Mouse (Mus musculus) heart, embryonic 11.5 days (tissue): ENCODE measurements around the gene Gnao1. TPM values are rescaled to one million over a fixed set of nuclear protein-coding genes. Genes with fewer than 3 reads are reported as not detected.
A peak's percentile ranks its signal among the peaks of the same experiment; 100 is the strongest.

Experiments used
- ATAC-seq: fragments of 200-750 bp; cut with Nextera tagmentation; replicated peaks from 2 replicates; pipeline ENCODE4 v1.8.0; 2017; ENCODE audit warnings: moderate library complexity; ENCODE audit not compliant: insufficient number of reproducible peaks, low FRiP score, low TSS enrichment
- H3K27ac ChIP-seq: fragments of 300-500 bp; sonication (generic); 2 replicates; pipeline ENCODE4 v1.5.1; 2014; ENCODE audit warnings: mild to moderate bottlenecking, low read depth, low read length
- H3K27me3 ChIP-seq: fragments of 300-500 bp; sonication (generic); 2 replicates; pipeline ENCODE4 v1.6.1; 2014; ENCODE audit warnings: mild to moderate bottlenecking, low read length, mixed read lengths; ENCODE audit not compliant: control insufficient read depth, insufficient read depth
- H3K36me3 ChIP-seq: fragments of 300-500 bp; sonication (generic); 2 replicates; pipeline ENCODE4 v1.6.1; 2014; ENCODE audit warnings: mild to moderate bottlenecking, low read length, moderate library complexity, mixed read lengths; ENCODE audit not compliant: control insufficient read depth, insufficient read depth
- H3K4me1 ChIP-seq: fragments of 300-500 bp; sonication (generic); 2 replicates; pipeline ENCODE4 v1.6.1; 2014; ENCODE audit warnings: low read length; ENCODE audit not compliant: control insufficient read depth, insufficient read depth
- H3K4me2 ChIP-seq: fragments of 300-500 bp; sonication (generic); 2 replicates; pipeline ENCODE4 v1.6.1; 2014; ENCODE audit warnings: mild to moderate bottlenecking, moderate library complexity
- H3K4me3 ChIP-seq: fragments of 300-500 bp; sonication (generic); 2 replicates; pipeline ENCODE4 v1.5.1; 2014; ENCODE audit warnings: low read depth, low read length
- H3K9ac ChIP-seq: fragments of 300-500 bp; sonication (generic); 2 replicates; pipeline ENCODE4 v1.6.1; 2014; ENCODE audit warnings: mild to moderate bottlenecking, low read depth, low read length, moderate library complexity
- H3K9me3 ChIP-seq: fragments of 300-500 bp; sonication (generic); replicated peaks from 2 replicates; pipeline ENCODE4 v1.6.1; 2016; ENCODE audit warnings: low read length; ENCODE audit not compliant: control insufficient read depth
- WGBS: fragments of 180-500 bp; shearing (Covaris S2); extraction: QIAGEN DNeasy Blood & Tissue Kit; methylation state at CpG from one replicate; pipeline ENCODE4 v1.1.7; 2014; ENCODE audit not compliant: insufficient replicate concordance; 5-methylcytosine and 5-hydroxymethylcytosine counted together
- polyA plus RNA-seq: library from polyadenylated mRNA; unstranded; fragments of >200 nt; fragmentation: Nextera tagmentation; extraction: Ambion mirVana; gene quantifications from 2 replicates; pipeline ENCODE4 v1.2.1, GENCODE M21; 2014

The Gnao1 gene
- polyA plus RNA-seq, 1 experiment from 2014 or later: 13.9 TPM

- no peak for ATAC-seq
- Histone ChIP-seq H3K4me1 (peaks cover 4% of the 10 kb centered on the region; the same call in 1 of the 2 replicates), H3K4me3 (no peak overlapping the region), H3K9ac (no peak overlapping the region), H3K9me3 (no peaks in the 10 kb centered on the region), H3K36me3 (no peaks in the 10 kb centered on the region), H3K4me2 (no peak overlapping the region), H3K27me3 (no peaks in the 10 kb centered on the region), H3K27ac (no peak overlapping the region)
- 24% methylated on average over 5 of the region's 5 CpGs for WGBS
Measured at GRCm38 (mm10) chr8:93854676-93855075, 44.9 kb downstream of the Gnao1 start.

- no peak overlapping the region for H3K4me2 ChIP-seq
- no peaks in the 10 kb centered on the region for H3K27me3 ChIP-seq
- H3K4me1 ChIP-seq: peaks cover 4% of the 10 kb centered on the region; the same call in 1 of the 2 replicates
- H3K27ac ChIP-seq: no peak overlapping the region
- H3K36me3 ChIP-seq: no peaks in the 10 kb centered on the region
- H3K4me3 ChIP-seq: no peak overlapping the region
- H3K9ac ChIP-seq: no peak overlapping the region
- ATAC-seq: no peak
- WGBS: 52% methylated on average over 4 of the region's 4 CpGs
- H3K9me3 ChIP-seq: no peaks in the 10 kb centered on the region
Measured at GRCm38 (mm10) chr8:93855272-93855671, 45.5 kb downstream of the Gnao1 start.

- Histone ChIP-seq H3K9ac (no peak overlapping the region), H3K36me3 (no peaks in the 10 kb centered on the region), H3K27me3 (no peaks in the 10 kb centered on the region), H3K4me1 (peaks cover 1% of the 10 kb centered on the region; the same call in 1 of the 2 replicates), H3K27ac (no peak overlapping the region), H3K4me3 (no peak overlapping the region), H3K4me2 (no peak overlapping the region), H3K9me3 (no peaks in the 10 kb centered on the region)
- ATAC-seq: 0 out of 2 replicates have a peak, but pooled peaks have one; percentile 46
- WGBS: 46% methylated on average over 4 of the region's 4 CpGs
Measured at GRCm38 (mm10) chr8:93857144-93857543, 47.4 kb downstream of the Gnao1 start.

GRCm38 (mm10) chr8:93858286-93858685 is 48.5 kb downstream of the Gnao1 start:
- ATAC-seq: no peak
- 93% methylated on average over 1 of the region's 1 CpGs for WGBS
- no peaks in the 10 kb centered on the region for H3K4me1 ChIP-seq

GRCm38 (mm10) chr8:93860020-93860419 is 50.3 kb downstream of the Gnao1 start:
- Histone ChIP-seq H3K4me3 (no peak overlapping the region), H3K9ac (no peak overlapping the region), H3K36me3 (no peaks in the 10 kb centered on the region), H3K4me1 (no peaks in the 10 kb centered on the region), H3K4me2 (no peak overlapping the region), H3K27ac (no peak overlapping the region), H3K9me3 (no peaks in the 10 kb centered on the region), H3K27me3 (no peaks in the 10 kb centered on the region)
- WGBS: 57% methylated on average over 4 of the region's 4 CpGs
- no peak for ATAC-seq

More at GRCm38 (mm10) chr8:93858286-93858685, 48.5 kb downstream of the Gnao1 start:
- no peaks in the 10 kb centered on the region for H3K36me3 ChIP-seq
- H3K9me3 ChIP-seq: no peaks in the 10 kb centered on the region
- no peak overlapping the region for H3K4me3 ChIP-seq
- no peaks in the 10 kb centered on the region for H3K27me3 ChIP-seq
- no peak overlapping the region for H3K27ac ChIP-seq
- H3K9ac ChIP-seq: no peak overlapping the region
- no peak overlapping the region for H3K4me2 ChIP-seq

- Histone ChIP-seq H3K27me3 (no peaks in the 10 kb centered on the region), H3K9me3 (no peaks in the 10 kb centered on the region), H3K4me1 (no peaks in the 10 kb centered on the region), H3K36me3 (no peaks in the 10 kb centered on the region), H3K27ac (no peak overlapping the region), H3K4me3 (no peak overlapping the region), H3K9ac (no peak overlapping the region), H3K4me2 (no peak overlapping the region)
- 57% methylated on average over 7 of the region's 7 CpGs for WGBS
- ATAC-seq: no peak
Measured at GRCm38 (mm10) chr8:93864064-93864463, 54.3 kb downstream of the Gnao1 start.

GRCm38 (mm10) chr8:93866271-93866670 is 56.5 kb downstream of the Gnao1 start:
- Histone ChIP-seq H3K4me3 (no peak overlapping the region), H3K27ac (no peak overlapping the region), H3K4me1 (no peaks in the 10 kb centered on the region; the same call in 1 of the 2 replicates), H3K9ac (no peak overlapping the region), H3K36me3 (no peaks in the 10 kb centered on the region), H3K9me3 (no peaks in the 10 kb centered on the region), H3K4me2 (no peak overlapping the region), H3K27me3 (no peaks in the 10 kb centered on the region)
- ATAC-seq: no peak
- WGBS: 84% methylated on average over 7 of the region's 7 CpGs

GRCm38 (mm10) chr8:93868486-93869221 is 58.9 kb downstream of the Gnao1 start:
- 58% methylated on average over 5 of the region's 5 CpGs for WGBS

GRCm38 (mm10) chr8:93871275-93871674 is 61.5 kb downstream of the Gnao1 start:
- no peak overlapping the region for H3K9ac ChIP-seq
- H3K36me3 ChIP-seq: no peaks in the 10 kb centered on the region
- WGBS: 51% methylated on average over 5 of the region's 5 CpGs
- no peak for ATAC-seq
- no peak overlapping the region for H3K4me3 ChIP-seq
- H3K27ac ChIP-seq: no peak overlapping the region
- no peaks in the 10 kb centered on the region for H3K9me3 ChIP-seq
- no peaks in the 10 kb centered on the region; the same call in 1 of the 2 replicates for H3K4me1 ChIP-seq
- H3K4me2 ChIP-seq: no peak overlapping the region
- no peaks in the 10 kb centered on the region for H3K27me3 ChIP-seq

More at GRCm38 (mm10) chr8:93868486-93869221, 58.9 kb downstream of the Gnao1 start:
- no peaks in the 10 kb centered on the region for H3K27me3 ChIP-seq
- H3K9ac ChIP-seq: no peak overlapping the region
- H3K36me3 ChIP-seq: no peaks in the 10 kb centered on the region
- ATAC-seq: no peak
- H3K4me2 ChIP-seq: no peak overlapping the region
- no peak overlapping the region for H3K27ac ChIP-seq
- no peak overlapping the region for H3K4me3 ChIP-seq
- no peaks in the 10 kb centered on the region for H3K9me3 ChIP-seq
- H3K4me1 ChIP-seq: no peaks in the 10 kb centered on the region; the same call in 1 of the 2 replicates
